Mouse (Mus musculus) spleen, postnatal 14 days (tissue): Measurements from ENCODE around the gene Fbxl20.

Source experiments
- DNase-seq, 2 experiments: peaks; one replicate each; pipeline ENCODE4 v3.0.0; 2021 to 2022; ENCODE audit warnings: low spot score in 2 of 2

Gene Fbxl20

DNA sequence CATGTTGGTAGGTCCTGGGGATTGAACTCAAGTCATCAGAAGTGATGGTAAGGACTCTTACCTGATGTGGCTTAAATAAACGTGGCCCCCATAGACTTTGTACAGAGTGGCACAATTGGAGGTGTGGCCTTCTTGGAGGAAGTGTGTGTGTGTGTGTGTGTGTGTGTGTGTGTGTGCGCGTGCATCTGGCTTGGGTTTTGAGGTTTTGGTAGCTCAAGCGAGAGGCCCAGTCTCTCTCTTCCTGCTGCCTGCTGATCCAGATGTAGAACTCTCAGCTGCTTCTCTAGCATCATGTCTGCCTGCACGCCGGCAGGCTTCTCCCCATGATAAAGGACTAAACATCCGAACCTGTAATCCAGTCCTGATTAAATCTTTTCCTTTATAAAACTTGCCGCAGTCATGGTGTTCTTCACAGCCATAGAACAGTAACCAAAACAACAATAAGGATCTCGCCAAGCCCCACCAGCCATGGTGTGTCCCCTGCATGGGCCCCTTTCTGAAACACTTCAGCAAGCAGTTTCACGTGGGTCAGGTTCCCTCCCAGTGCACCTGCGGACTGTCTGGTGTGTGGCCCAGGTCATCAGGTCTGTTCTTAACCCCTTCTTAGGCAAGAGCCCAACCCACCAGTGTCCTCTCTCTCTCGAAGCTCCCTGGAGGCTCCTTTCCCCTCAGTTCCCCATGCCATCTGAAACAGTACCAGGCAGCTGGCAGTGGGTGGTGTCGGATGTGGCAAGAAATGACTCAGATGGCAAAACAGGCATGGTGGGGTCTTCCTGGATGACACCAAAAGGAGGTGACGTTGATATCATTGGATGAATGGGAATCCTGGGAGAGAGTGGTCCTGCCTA, 100.3 kb downstream of the Fbxl20 start:
- DNase-seq: no peak

DNA sequence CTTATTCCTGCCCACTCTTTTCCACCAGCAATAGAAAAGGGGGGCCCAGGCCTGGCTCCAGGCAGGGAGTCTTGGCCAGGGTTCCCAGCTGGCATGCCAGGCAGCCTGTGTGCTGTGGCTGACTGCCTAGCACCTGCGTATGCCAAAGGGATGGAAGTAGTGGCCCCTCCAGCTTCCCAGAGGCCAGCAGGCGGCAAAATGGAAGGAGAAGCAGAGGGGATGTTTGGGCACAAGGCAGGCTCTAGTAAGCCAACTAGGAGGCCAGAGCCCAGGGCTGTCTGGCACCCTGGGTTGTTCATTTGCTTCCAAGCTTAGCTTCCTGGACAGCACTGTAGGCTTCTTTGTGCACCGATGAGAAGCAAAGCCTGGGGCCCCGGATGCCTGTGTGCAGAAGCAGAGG, 102.5 kb downstream of the Fbxl20 start:
- DNase-seq: no peak

DNA sequence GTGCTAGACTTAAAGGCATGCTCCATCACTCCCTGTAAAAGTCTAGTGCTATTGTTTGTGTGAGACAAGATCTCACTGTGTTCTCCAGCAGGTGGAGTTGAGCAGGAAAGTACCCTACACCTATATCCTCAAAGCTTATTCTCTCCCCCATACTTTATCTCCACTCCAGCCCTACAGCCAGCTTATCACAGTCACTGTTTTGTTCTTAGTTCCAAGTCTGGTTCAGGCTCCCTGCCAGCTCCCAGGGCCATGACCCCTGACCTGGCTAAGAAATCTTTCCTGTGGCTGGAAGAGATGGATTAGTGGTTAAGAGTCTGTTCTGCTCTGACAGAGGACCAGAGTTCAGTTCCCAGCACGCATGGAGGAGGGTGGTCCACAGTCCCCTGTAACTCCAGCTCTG, 103.7 kb downstream of the Fbxl20 start:
- no peak for DNase-seq

DNA sequence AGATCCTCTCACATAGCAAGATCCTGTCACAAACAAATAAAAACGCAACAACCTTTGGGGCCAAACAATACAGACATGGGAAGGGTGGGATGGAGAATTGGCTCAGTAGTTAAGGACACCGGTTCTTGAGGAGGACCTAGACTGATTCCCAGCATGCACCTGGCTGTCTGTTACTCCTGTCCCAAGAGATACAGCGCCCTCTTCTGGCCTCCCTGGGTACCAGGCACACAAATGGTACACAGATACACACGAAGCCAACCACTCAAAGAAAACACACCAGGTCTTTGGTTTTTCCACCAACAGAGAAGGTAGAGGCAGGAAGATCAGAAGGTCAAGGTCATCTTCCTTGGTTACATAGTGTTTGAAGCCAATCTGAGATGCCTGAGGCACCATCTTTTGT, 104.6 kb downstream of the Fbxl20 start:
- no peak for DNase-seq

DNA sequence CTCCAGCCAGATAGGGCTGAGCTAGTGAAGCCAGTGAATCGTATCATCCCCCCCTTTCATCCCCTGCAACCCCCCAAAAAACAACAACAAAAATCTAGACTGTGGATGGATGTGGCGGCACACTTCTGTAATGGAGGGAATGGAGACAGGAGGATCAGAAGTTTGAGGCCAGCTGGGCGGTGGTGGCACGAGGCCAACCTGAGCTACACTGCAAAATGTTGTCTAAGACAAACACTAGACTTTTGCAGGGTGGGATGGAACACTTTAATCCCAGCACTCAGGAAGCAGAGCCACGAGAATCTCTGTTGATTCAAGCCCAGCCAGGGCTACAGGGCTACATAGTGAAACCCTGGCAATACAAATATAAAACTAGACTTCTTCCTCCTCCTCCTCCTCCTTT, 106.1 kb downstream of the Fbxl20 start:
- no peak for DNase-seq

DNA sequence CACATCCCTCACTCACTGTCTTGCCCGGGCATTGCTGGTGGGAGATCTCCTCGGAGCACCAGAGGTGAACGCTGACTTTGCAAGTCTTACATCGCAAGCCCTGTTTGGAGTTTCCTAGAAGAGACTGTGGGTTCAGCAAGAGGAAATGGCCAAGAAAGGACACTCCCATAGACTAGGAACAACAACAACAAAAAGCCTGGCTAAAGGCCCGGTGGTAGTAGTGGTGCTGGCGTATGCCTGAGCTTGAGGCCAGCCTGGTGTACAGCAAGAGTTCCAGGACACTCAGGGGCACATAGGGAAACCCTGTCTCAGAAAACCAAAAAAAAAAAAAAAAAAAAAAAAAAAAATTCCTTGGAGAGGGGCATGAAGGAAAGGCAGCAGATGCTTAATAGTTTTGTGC, 107.5 kb downstream of the Fbxl20 start:
- DNase-seq: no peak

DNA sequence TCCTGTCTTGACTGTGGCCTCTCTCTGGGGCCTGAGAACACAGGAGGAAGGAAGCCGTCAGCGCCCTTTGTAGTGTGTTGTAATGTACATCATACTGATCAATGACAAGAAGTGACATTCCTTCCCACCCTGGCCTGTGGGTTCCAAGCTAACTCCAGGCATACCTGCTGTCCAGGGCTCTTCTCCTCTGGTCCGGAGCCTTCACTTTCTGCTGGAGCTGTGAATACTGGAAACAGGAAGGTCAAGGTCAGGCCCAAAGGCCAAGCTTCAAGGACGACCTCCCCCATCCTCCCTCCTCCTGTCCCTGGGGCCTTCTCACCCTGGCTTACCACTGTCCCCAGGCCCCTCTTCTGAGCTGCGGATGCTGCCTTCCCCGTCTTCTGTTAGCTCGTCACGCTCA, 109.2 kb downstream of the Fbxl20 start:
- no peak for DNase-seq

DNA sequence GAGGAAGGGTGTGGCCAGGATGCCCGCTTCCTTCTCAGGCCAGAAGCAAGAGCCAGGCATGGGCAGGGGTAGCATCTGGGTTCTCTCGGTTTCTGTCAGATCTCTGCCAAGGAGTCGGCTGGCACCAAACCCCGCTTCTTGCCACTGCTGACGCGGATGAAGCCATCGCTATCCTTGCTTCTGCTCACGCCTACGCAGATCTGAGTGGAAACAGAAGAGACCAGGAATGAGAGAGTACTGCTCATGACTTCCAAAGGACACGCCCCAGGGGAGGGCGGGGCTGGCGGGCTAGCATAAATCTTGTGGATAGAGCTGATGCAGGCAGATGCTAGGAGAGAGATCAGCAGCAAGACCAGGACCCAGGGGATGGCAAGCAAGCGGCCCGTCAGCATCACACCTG, 112.3 kb downstream of the Fbxl20 start:
- no peak for DNase-seq

DNA sequence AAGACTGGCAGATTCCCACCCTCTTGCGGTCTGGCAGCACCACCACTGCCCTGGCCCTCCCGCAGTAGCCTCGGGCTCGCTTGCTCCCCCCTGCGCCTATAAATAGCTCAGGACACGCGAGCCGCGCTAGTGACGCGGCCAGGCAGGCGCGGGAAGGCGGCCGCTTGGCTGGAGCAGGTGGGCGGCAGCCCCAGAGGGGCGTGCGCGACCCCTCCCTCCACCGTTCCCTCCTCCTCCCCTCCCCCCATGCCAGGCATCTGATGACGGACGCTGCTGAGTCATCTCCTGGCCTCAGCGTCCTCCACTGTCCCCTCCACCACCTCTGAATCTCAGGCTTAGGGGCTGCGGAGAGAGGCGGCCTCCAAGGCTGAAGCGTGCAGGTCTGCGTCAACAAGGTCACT, 114.2 kb downstream of the Fbxl20 start:
- no peak for DNase-seq

DNA sequence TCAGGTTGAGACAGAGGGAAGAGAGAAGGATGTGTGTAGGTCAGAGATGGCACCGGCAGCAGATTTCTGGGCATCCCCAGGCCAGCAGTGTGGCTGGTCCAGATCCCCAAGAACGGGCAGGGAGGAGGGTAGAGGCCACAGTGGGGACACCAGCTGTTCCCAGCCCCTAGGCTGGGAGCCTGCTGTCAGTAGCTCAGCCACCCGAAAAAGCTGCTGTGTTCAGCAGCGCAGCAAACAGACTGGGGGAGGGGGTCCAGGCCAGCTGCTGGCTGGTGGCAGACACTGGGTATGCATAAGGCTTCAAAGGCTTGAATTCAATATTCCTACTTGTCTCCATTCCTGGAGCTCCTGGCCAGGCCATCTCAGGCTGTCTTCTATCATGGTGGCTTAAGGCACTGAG, 115.4 kb downstream of the Fbxl20 start:
- DNase-seq: no peak

DNA sequence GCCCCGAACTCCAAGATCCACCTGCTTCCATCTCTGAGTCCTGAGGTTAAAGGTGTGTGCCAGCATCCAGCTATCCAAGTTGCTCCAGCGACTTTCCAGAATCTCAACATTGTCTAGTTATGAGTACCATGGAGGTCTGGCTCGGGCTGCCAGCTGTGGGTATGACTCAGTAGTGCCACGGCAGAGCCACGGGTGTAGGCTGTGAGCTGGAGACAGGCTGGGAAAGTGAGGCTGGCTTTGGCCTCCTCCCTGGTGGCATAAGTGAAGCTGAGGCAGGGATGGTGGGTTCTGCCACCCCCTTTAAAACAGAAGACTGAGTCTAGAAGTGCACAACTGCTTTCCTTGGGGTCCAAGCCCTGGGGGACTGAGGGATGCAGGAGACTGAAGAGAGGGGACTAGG, 116.1 kb downstream of the Fbxl20 start:
- no peak for DNase-seq
